Mouse (Mus musculus) left cerebral cortex, adult 2 months (tissue): ENCODE measurements around the gene Ces1d. TPM values are rescaled to one million over a fixed set of nuclear protein-coding genes. Genes with fewer than 3 reads are reported as not detected.
"Not testable (repeated sequence)": the region's sequence is repeated elsewhere in the genome, so short reads cannot be mapped to it uniquely, and the experiment has no call there.

ENCODE experiments used
- DNase-seq, 2 experiments: peaks; one replicate each; pipeline ENCODE4 v3.0.0; 2021 to 2022; ENCODE audit warnings: low spot score in 2 of 2, mixed read lengths in 1 of 2; ENCODE audit errors: extremely low spot score in 1 of 2
- H3K27ac ChIP-seq: fragments of 200-600 bp; 2 replicates; pipeline ENCODE4 v1.8.1; 2022
- H3K4me3 ChIP-seq: fragments of 200-600 bp; 2 replicates; pipeline ENCODE4 v1.8.1; 2022
- CTCF ChIP-seq: fragments of 200-600 bp; IDR thresholded peaks from 2 replicates; pipeline ENCODE4 v1.8.1; 2022; ENCODE audit warnings: antibody characterized with exemption, mild to moderate bottlenecking, moderate library complexity
- intact Hi-C: fragments of 180-260 bp; cut with DNase I; formaldehyde crosslinking; loops from one replicate; pipeline ENCODE4 v1.15.1; 2025
- long read RNA-seq, 2 experiments: library from polyadenylated mRNA; stranded (forward); transcript quantifications; one replicate each; pipeline ENCODE4 v2.0.0; 2021; ENCODE audit warnings: borderline mapping rate in 2 of 2
- total RNA-seq, 2 experiments: library from RNA; stranded (reverse); gene quantifications; 2 replicates each; pipeline ENCODE4 v1.2.3; 2021

Gene Ces1d
- total RNA-seq = not detected
- long read RNA-seq, experiment 1 = 0 reads
- long read RNA-seq, experiment 2 = 0 reads

DNA sequence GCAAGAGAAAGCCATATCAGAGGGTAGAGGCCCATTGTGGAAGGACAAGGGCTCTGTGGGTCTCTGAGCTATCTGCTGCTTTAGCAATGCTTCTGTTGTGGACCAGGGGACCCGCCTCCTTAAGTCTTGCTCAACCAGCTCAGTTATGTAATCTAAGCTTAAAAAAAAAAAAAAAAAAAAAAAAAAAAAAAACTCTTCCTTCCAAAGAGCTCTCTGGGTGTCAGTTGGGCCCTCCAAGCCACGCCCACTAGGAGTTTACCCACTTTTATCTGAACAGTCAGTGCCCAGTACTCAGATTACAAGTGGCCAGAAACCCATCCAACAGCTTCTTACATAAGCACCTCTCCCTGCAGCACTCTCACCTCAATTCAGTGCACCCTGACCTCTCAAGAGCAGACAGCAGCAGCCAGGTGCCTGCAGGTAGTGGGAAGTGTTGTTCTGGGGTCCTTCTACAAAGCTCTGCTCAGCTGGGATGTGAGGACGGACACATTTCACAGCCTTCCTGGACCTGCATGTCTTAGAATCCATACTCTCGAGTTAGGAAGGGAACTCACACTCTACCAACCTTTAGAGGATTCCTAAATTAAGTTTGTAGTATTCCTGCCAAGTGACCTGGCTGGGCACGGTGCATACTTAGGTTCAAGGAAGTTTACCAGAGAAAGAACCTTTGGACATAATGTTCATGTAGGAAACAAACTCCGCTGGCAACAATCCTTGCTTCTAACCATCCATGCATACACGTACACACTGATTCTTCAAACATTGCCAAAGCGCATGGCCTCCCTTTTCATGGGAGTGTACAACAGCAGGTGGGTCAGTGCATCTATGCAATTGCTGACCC, at the start of gene Ces1d:
Gene Ces1d, minus strand, starts transcription at position 154 of the 841 bp plus-strand sequence.
- no peak for DNase-seq
- H3K4me3 ChIP-seq = no peak within 1 kb of the TSS
- intact Hi-C loops = no loop called here
- TF ChIP-seq CTCF = no peak
- H3K27ac ChIP-seq = no peak within 1 kb of the TSS

- no peak for TF ChIP-seq CTCF
- DNase-seq = no peak
- Histone ChIP-seq H3K4me3 (no peak overlapping the region), H3K27ac (no peak overlapping the region)
- intact Hi-C loops = no loop called here
Measured at GRCm38 (mm10) chr8:93246057-93246456, 48.4 kb upstream of the Ces1d start.

- TF ChIP-seq CTCF = no peak
- intact Hi-C loops = no loop called here
- H3K27ac ChIP-seq = peak overlapping the region; percentile 65
- no peak overlapping the region for H3K4me3 ChIP-seq
- DNase-seq = no peak
Measured at GRCm38 (mm10) chr8:93239884-93240283, 42.2 kb upstream of the Ces1d start.

DNA sequence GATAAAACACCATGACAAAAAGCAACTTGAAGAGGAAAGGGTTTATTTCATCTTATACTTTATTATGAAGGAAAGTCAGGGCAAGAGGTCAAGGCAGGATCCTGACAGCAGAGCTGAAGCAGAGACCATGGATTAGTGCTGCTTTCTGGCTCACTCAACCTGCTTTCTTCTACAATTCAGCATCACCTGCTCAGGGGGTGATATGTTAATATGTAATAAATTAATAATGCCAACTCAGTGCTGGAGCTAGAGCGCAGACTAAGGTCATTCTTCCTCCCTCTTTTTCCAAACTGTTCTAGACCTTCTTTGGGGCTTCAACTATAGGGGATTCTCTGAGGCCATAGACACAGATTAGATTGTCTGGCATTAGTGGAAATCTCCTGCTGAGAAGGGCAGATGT, 38.0 kb upstream of the Ces1d start:
- no peak for TF ChIP-seq CTCF
- Histone ChIP-seq H3K4me3 (no peak overlapping the region), H3K27ac (no peak overlapping the region)
- intact Hi-C loops = no loop called here
- DNase-seq = no peak

- no peak overlapping the region for H3K27ac ChIP-seq
- TF ChIP-seq CTCF = no peak
Measured at GRCm38 (mm10) chr8:93234706-93235105, 37.1 kb upstream of the Ces1d start.

GRCm38 (mm10) chr8:93234068-93234467, 36.4 kb upstream of the Ces1d start:
- TF ChIP-seq CTCF = no peak
- Histone ChIP-seq H3K4me3 (no peak overlapping the region), H3K27ac (no peak overlapping the region)
- DNase-seq = no peak
- intact Hi-C loops = no loop called here

More at GRCm38 (mm10) chr8:93234706-93235105, 37.1 kb upstream of the Ces1d start:
- intact Hi-C loops = no loop called here
- no peak for DNase-seq
- no peak overlapping the region for H3K4me3 ChIP-seq

DNA sequence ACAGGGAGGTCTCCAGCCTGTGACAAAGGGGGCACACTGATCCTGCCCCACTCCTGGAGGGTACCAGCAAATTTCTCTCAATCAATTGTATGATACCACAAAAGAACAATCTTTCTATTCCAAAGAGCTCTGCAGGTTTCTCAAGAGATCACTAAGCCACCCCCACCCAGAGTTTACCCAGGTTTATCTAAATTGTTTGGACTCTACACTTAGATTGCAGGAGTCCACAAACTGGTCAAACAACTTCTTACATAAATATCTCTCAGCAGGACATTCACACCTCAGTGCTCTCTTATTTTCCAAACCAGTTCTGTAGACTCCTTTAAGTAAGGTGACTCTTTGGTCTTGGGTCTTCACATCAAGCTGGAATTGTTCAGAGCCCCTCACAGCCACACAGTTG, 31.8 kb upstream of the Ces1d start, which contains the start of gene Ces1e:
Gene Ces1e, minus strand, starts transcription at position 174 of the 400 bp plus-strand sequence.
- TF ChIP-seq CTCF = no peak
- H3K4me3 ChIP-seq = no peak within 1 kb of the TSS
- DNase-seq = no peak
- H3K27ac ChIP-seq = no peak within 1 kb of the TSS
- intact Hi-C loops = no loop called here

GRCm38 (mm10) chr8:93228673-93229370, 31.2 kb upstream of the Ces1d start:
- intact Hi-C loops = no loop called here
- H3K27ac ChIP-seq = no peak overlapping the region
- no peak for DNase-seq
- no peak for TF ChIP-seq CTCF
- H3K4me3 ChIP-seq = no peak overlapping the region

- intact Hi-C loops, H3K4me3 ChIP-seq, DNase-seq, H3K27ac ChIP-seq: not testable (repeated sequence)
Measured at GRCm38 (mm10) chr8:93226471-93226870, 28.8 kb upstream of the Ces1d start.

DNA sequence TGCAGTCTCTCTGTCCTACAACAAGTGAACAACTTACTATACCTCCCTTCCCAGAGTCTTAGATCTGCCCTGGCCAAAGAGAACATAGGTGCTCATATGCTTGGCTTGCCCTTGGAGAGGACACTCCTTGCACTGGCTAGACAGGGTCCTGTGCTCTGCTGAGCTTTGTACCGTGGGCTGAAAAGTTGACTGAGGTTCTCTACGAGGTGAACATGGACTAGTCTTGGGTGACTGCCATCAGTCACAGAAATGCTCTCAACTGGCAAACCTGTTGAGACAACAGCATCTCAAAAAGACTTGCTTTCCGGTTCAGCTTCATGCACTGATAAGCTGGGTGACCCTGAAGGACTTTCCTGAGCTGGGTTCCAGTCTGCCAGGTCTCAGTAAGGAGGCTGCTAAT, 24.3 kb upstream of the Ces1d start:
- intact Hi-C loops = no loop called here

DNA sequence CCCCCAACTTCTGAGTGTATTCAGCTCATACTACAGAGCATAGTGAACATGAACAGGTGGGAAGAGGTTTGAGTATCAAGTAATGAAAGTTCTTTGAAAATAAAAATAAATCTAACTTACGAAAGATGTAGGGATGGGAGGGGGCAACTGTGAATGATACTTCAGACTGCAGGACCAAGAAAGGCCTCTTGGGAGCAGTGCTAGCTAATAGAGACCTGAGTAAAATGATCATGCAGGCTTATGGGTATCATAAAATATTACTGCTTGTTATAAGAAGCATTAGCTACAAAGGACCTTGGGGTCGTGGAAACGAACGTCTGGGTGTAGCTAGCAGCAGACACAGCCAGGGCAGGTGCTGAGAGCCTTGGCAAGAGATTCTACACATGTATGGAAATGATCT, 20.2 kb upstream of the Ces1d start:
- TF ChIP-seq CTCF = peak; percentile 58
- DNase-seq = no peak
- Histone ChIP-seq H3K27ac (no peak overlapping the region), H3K4me3 (no peak overlapping the region)
- intact Hi-C loops = loop anchor here (2.0 kb wide), 1 partner anchor 181 kb away; no protein-coding TSS in a partner anchor

More for the DNA sequence above, 24.3 kb upstream of the Ces1d start:
- no peak overlapping the region for H3K27ac ChIP-seq
- no peak for DNase-seq
- TF ChIP-seq CTCF = no peak
- H3K4me3 ChIP-seq = no peak overlapping the region

DNA sequence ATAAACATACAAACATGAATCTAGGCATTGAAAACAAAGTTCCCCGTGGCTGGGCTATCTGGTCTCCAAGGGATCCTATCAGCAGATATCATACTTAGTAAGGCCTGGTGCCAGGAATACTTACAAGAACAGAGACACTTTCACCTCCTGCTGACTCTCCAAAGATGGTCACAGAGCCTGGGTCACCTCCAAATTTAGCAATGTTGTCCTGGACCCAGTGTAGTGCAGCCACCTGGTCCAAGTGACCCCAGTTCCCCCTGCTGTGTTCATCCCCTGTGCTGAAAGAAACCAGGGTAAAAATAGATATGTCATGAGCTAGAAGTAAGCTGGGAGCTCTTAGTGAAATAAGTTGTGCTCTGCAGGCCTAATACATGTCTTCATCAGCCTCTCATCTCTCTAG, 19.7 kb upstream of the Ces1d start:
- intact Hi-C loops = no loop called here
- TF ChIP-seq CTCF = no peak
- Histone ChIP-seq H3K4me3 (no peak overlapping the region), H3K27ac (no peak overlapping the region)
- no peak for DNase-seq
